Mouse (Mus musculus) cerebellum, postnatal 36 days (tissue): Measurements from ENCODE around the gene Cldn9.

Experiments
- DNase-seq, 2 experiments: peaks; one replicate each; pipeline ENCODE4 v3.0.0; 2021 to 2022; ENCODE audit warnings: mixed read lengths in 2 of 2

Cldn9 gene

DNA sequence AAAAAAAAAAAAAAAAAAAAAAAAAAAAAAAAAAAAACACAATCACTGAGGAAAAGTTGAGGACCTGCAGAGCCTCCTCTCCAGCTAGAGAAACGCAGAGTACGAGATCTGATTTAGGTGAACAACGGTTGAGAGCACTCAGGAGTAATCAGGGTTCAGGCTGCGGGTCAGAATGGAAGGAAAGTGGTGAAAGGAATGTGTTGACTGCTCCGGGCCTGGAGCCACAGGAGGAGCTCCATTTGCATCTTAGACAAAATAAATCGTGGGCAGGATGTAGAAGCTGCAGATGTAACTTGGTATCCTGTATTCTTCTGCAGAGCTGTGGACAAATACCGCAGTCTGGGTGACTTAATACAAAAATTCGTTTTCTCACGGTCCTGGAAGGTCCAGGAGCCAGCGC, 37.9 kb downstream of the Cldn9 start:
- DNase-seq = no peak

- no peak for DNase-seq
Measured at GRCm38 (mm10) chr17:23644613-23645495, 39.0 kb downstream of the Cldn9 start, which contains the start of gene Mmp25. Mmp25 (minus strand) TSS chr17:23645277.
